26 mouse cellular contexts compared by ENCODE assay signal in genomic region chr7:101963621-101964020, GRCm38 (mm10). TPM values are rescaled to one million over a fixed set of nuclear protein-coding genes. Genes with fewer than 3 reads are reported as not detected.
DNase-seq lines count a peak whose midpoint lies in the region; ATAC-seq and TF ChIP-seq lines count a peak whose summit lies in the region.
"Had no signal": no experiment of that assay in that cellular context is flagged by ENCODE, and none has a peak within 500 bp of the region (broad histone marks: within the 10 kb centered on the region; RNA-seq: fewer than 3 reads in every experiment).

No protein-coding gene starts in this region.

- ATAC-seq in CD4-positive, CD25-positive, alpha-beta regulatory T cell, adult 4 months = peak; percentile 58
- no peak for ATAC-seq in lung, postnatal 0 days
- ATAC-seq: forebrain, embryonic 15.5 days; hindbrain, postnatal 0 days had no signal

- no peaks in the 10 kb centered on the region for H3K36me3 ChIP-seq in lung, postnatal 0 days (ENCODE audit: insufficient read depth, low read length)
- H3K36me3 ChIP-seq: embryonic facial prominence, embryonic 10.5 days; embryonic facial prominence, embryonic 13.5 days; forebrain, embryonic 12.5 days; forebrain, embryonic 15.5 days; heart, embryonic 12.5 days; heart, embryonic 15.5 days had no signal

- 91% methylated on average over 2 of the region's 2 CpGs for WGBS in lung, postnatal 0 days

- DNase-seq in CD4-positive, CD25-positive, alpha-beta regulatory T cell, adult 2 months (ENCODE audit: low read depth, low spot score) = peak; percentile 32
- DNase-seq in induced T-regulatory cell, adult 2 months (ENCODE audit: low read depth) = peak; percentile 38
- DNase-seq in naive thymus-derived CD4-positive, alpha-beta T cell, adult 2 months (ENCODE audit: low read depth) = peak; percentile 41
- DNase-seq in lung, postnatal 0 days (ENCODE audit: low spot score) = no peak
- no peak for DNase-seq in kidney, adult 18-20 months
- DNase-seq: adrenal gland, postnatal 10 days; adrenal gland, postnatal 36 days; cerebellum, adult 2 months; cerebellum, adult 9-11 months; cerebellum, postnatal 25 days; gastrocnemius, postnatal 25 days; heart, adult 18-20 months; heart, postnatal 10 days; heart, postnatal 36 days had no signal

- no peak overlapping the region for H3K4me3 ChIP-seq in lung, postnatal 0 days (ENCODE audit: low read depth, low read length)
- H3K4me3 ChIP-seq: embryonic facial prominence, embryonic 10.5 days; embryonic facial prominence, embryonic 13.5 days; erythroblast, embryonic 14.5 days; forebrain, embryonic 12.5 days; forebrain, embryonic 15.5 days; heart, embryonic 12.5 days; heart, embryonic 15.5 days had no signal

- H3K27ac ChIP-seq in lung, postnatal 0 days (ENCODE audit: low read length) = no peak overlapping the region
- H3K27ac ChIP-seq: embryonic facial prominence, embryonic 10.5 days; embryonic facial prominence, embryonic 13.5 days; forebrain, embryonic 12.5 days; forebrain, embryonic 15.5 days; heart, embryonic 15.5 days; hindbrain, embryonic 14.5 days; hindbrain, postnatal 0 days had no signal

- H3K4me2 ChIP-seq in lung, postnatal 0 days (replicated peaks; ENCODE audit: low read depth, low read length) = no peak overlapping the region
- H3K4me2 ChIP-seq: embryonic facial prominence, embryonic 13.5 days; forebrain, embryonic 12.5 days; forebrain, embryonic 15.5 days; heart, embryonic 12.5 days; heart, embryonic 15.5 days; hindbrain, embryonic 14.5 days had no signal

- H3K27me3 ChIP-seq in lung, postnatal 0 days (replicated peaks; ENCODE audit: insufficient read depth, low read length) = no peaks in the 10 kb centered on the region
- H3K27me3 ChIP-seq: CH12.LX; embryonic facial prominence, embryonic 13.5 days; forebrain, embryonic 12.5 days; forebrain, embryonic 15.5 days; heart, embryonic 12.5 days; heart, embryonic 15.5 days had no signal

- no peak for TF ChIP-seq EP300 in lung, postnatal 0 days (IDR thresholded peaks at IDR 0.05)

- H3K4me1 ChIP-seq in lung, postnatal 0 days (ENCODE audit: insufficient read depth, low read depth, low read length) = peaks cover 2% of the 10 kb centered on the region; the same call in 1 of the 2 replicates

- no peak for TF ChIP-seq CTCF in lung, postnatal 0 days (IDR thresholded peaks at IDR 0.05)

- no peaks in the 10 kb centered on the region for H3K9me3 ChIP-seq in lung, postnatal 0 days (ENCODE audit: low read length)
- H3K9me3 ChIP-seq: embryonic facial prominence, embryonic 10.5 days; embryonic facial prominence, embryonic 13.5 days; forebrain, embryonic 12.5 days; forebrain, embryonic 15.5 days; G1E; heart, embryonic 12.5 days; heart, embryonic 15.5 days had no signal

- no peak overlapping the region for H3K9ac ChIP-seq in lung, postnatal 0 days (replicated peaks; ENCODE audit: low read depth)
- H3K9ac ChIP-seq: embryonic facial prominence, embryonic 13.5 days; forebrain, embryonic 12.5 days; forebrain, embryonic 15.5 days; heart, embryonic 12.5 days; heart, embryonic 15.5 days; hindbrain, embryonic 14.5 days had no signal

RNA-seq across cellular contexts. Expression of gene Numa1, which starts 29.7 kb away (rescaled TPM):
- polyA plus RNA-seq in CD4-positive, CD25-positive, alpha-beta regulatory T cell, adult 4 months (2017; shearing (Covaris generic)) = 10 to 100 TPM; 66.0 to 83.2 TPM
- 31.6 and 38.0 TPM in 2 replicates for polyA plus RNA-seq in lung, postnatal 0 days (2015; fragmentation: Nextera tagmentation; extraction: Ambion mirVana)

RNA-seq across cellular contexts. Expression of gene Lrrc51, which starts 29.9 kb away (rescaled TPM):
- 1 to 10 TPM; 4.8 to 6.1 TPM for polyA plus RNA-seq in CD4-positive, CD25-positive, alpha-beta regulatory T cell, adult 4 months (2017; shearing (Covaris generic))
- polyA plus RNA-seq in lung, postnatal 0 days (2015; fragmentation: Nextera tagmentation; extraction: Ambion mirVana) = 41.5 and 46.1 TPM in 2 replicates
- polyA plus RNA-seq: erythroblast, embryonic 14.5 days had no signal

RNA-seq across cellular contexts. Expression of gene Il18bp, which starts 54.9 kb away (rescaled TPM):
- polyA plus RNA-seq in CD4-positive, CD25-positive, alpha-beta regulatory T cell, adult 4 months (2017; shearing (Covaris generic)) = 1 to 10 TPM; 4.5 to 5.7 TPM
- polyA plus RNA-seq in lung, postnatal 0 days (2015; fragmentation: Nextera tagmentation; extraction: Ambion mirVana) = 2.2 and 2.5 TPM in 2 replicates

RNA-seq across cellular contexts. Expression of gene Tomt, which starts 57.5 kb away (rescaled TPM):
- not detected for polyA plus RNA-seq in CD4-positive, CD25-positive, alpha-beta regulatory T cell, adult 4 months (2017; shearing (Covaris generic))
- polyA plus RNA-seq in lung, postnatal 0 days (2015; fragmentation: Nextera tagmentation; extraction: Ambion mirVana) = 0.05 and 0.17 TPM in 2 replicates
- polyA plus RNA-seq: erythroblast, embryonic 14.5 days had no signal

RNA-seq across cellular contexts. Expression of gene Lamtor1, which starts 57.9 kb away (rescaled TPM):
- 100 to 1,000 TPM; 104 to 141 TPM for polyA plus RNA-seq in CD4-positive, CD25-positive, alpha-beta regulatory T cell, adult 4 months (2017; shearing (Covaris generic))
- polyA plus RNA-seq in lung, postnatal 0 days (2015; fragmentation: Nextera tagmentation; extraction: Ambion mirVana) = 131 and 153 TPM in 2 replicates

Comparison
In these comparisons a context has a peak if more than half of its experiments do, and no peak if none do; other contexts are left out.
1. DNase-seq: peak in CD4-positive, CD25-positive, alpha-beta regulatory T cell, adult 2 months (single experiment), induced T-regulatory cell, adult 2 months (single experiment) and naive thymus-derived CD4-positive, alpha-beta T cell, adult 2 months (single experiment); none in lung, postnatal 0 days (single experiment) and kidney, adult 18-20 months (single experiment).